Mouse (Mus musculus) brain, embryonic 18.5 days (tissue): ENCODE results near the gene Lima1.
"Not testable (repeated sequence)": the region's sequence is repeated elsewhere in the genome, so short reads cannot be mapped to it uniquely, and the experiment has no call there.

ENCODE experiments used
- DNase-seq: peaks from one replicate; pipeline ENCODE4 v3.0.0-alpha.2; 2012; ENCODE audit warnings: low read depth, low spot score

Gene Lima1

DNA sequence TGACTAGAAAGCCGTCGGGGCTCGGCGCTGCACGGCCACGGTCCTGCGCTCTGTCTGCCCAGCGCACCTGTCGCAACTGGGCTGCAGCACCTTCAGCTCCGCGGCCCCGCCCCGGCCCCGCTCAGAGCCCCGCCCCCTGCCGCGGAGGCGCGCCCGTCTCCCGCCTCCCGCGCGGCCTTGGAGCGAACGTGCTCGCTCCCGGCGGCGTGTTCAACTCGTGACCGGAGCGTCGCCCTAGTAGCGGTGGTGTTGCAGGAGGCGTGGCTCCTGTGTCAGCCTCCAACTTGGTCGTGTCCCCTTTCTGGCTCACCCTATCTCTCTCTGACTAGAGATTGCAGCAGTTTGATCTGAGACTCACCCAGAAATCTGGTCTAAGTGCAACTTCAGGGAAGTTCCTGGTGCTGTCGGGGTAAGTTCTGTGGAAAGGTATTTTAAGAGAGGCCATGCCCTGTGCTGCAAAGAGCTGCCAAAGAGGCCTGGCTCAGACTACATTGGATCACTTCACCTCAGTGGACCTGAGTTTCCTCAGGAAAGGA, at the start of gene Lima1:
TSS of gene Lima1 (minus strand) at position 123 of the 536 bp plus-strand sequence.
- peak; percentile 73 for DNase-seq

DNA sequence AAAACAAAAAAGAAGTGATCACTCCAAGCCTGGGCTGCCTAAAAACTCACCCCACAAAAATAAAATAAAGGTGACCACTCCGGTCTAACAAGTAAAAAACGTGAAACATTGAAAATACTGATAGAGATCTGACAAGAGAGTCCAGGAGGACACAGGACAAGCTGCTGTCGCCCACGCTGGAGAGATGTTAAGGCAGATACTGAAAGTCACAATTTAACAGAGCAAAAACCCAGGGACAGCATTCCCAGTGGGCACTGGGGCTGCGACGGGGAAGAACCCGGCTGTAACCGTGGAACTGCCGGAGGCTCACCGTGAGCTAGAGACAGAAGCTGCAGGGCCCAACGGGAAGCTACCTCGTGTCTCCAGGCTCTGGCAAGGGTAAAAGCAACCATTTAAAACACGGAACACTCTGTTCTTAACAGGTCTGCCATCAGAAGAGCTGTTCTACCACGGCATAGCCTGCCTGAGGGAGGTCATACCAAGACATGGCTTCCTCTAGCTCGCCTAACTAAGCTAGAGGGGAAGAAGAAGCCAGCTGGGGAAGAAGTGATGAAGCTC, 44.4 kb upstream of the Lima1 start:
- no peak for DNase-seq

DNA sequence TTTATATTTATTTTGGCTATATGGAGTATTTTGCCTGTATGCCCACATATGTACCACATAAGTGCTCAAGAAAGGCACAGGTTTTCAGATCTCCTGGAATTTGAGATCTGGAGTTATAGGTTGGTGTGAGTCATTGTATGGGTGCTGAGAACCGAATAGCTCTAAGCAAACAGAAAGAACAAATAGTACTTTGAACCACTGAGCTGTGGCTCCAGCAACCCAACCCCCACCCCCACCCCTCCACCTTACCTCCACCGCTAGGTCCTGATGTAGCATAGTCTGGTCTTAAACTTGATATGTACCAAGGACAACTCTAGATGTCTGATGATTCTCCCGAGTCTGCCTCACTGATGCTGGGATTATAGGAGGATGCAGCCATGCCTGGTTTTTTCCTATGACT, 42.0 kb upstream of the Lima1 start:
- DNase-seq: no peak

DNA sequence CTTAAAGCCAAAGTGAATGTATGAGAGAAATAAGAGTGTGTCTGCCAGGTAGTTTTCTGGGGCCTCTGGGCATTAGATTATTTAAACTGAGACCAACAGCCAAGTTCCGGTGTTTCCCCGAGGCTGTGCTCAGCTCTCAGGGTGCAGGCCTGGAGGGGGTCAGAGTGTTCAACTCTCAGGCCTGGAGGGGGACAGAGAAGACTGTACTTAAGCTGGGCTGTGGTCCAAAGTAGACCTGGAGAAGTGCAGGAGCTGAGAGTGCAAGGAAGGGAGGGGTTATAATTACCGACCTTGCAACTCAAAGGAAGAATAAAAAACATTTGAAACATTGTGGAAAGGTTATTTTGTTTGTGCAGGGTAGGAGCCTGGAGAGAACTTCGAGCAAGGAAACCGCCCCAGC, 39.4 kb upstream of the Lima1 start:
- no peak for DNase-seq

DNA sequence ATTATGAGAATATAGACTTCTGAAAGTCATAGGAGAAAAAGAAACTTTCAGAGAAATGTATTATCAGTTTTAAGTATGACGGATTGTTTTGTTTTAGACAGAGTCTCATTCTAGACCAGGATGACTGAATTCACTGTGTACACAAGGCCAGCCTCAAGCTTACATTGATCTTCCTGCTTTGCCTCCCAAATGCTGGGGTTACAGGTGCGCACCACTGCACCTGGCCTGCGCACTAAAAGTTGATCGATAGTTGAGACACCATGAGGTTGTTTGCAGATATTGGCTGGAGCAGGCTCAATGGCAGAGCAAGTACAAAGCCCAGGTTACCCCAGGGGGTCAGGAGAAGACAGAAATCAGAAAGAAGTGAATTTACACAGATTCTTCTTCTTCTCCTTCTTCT, 36.5 kb upstream of the Lima1 start:
- no peak for DNase-seq

DNA sequence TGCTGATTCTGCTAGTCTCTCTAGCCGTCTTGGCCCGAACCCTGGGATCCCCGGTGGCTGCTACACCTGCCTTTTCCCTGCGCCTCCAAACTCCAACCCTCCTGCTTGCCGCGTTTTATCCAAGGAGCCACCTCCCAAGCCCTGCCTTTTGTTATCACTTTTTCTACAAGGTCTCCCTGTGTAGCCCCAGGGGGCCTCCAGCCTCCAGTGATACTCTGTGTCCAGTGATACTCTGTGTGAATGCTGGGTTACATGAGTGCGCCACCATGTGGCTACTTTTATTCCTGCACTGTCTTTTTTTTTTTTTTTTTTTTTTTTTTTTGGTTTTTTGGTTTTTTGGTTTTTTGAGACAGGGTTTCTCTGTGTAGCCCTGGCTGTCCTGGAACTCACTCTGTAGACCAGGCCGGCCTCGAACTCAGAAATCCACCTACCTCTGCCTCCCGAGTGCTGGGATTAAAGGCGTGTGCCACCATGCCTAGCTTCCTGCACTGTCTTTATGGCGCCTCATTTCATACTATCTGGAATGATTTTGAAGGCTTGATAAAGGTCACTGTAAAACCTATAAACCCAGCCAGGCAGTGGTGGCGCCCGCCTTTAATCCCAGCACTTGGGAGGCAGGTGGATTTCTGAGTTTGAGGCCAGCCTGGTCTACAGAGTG, 34.2 kb upstream of the Lima1 start:
- not testable (repeated sequence) for DNase-seq

DNA sequence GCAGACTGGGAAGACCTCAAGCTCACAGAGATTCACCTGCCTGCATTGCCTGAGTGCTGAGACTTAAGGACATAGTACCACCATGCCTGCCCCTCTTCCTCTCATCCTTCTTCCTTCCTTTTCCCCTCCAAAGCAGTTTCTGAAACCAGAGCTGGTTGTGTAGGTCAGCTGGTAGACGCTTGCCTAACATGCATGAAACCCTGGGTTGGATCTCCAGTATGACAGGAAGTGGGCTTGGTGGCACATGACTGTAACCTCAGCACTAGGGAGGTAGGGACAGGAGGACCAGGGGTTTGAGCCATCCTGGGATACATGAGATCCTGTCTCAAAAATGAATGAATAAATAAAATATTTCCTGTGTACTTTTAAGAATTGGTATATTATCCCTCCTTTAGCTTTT, 32.3 kb upstream of the Lima1 start:
- DNase-seq: no peak

DNA sequence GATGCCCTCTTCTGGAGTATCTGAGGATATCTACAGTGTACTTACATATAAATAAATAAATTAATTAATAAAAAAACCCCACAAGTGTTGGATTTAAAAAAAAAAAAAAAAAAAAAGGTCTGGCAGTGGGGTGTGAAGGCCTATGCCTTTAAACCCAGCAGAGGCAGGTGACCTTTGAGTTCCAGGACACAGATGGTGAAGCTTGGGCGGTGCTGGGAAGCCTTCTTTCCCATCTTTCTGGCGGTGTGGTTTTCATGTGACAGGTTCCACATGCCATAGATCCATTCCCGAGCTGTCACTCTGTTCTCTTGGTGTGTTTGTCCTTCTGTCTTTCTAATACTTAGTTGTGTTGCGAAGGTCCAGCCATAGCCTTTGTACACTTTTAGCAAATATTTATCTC, 31.8 kb upstream of the Lima1 start:
- DNase-seq: no peak

DNA sequence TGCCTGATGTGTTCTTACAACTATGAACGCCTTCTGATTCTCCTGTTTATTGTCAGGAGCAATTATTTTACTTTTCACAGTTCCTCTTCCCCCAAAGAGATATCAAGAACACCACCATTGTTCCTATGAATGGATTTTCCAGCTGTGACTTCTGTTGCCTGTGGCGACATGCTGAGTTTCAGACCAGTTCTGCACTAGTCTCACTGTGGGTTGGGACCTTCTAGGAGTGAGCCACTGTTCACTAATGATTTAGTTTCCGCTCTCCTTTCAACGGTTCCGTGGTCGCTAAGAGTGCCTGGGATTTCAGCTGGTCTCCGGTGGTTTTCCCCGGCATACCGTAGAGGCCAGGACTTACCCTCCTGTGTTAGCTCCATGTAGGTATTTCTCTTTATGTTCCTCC, 29.6 kb upstream of the Lima1 start:
- DNase-seq: no peak

DNA sequence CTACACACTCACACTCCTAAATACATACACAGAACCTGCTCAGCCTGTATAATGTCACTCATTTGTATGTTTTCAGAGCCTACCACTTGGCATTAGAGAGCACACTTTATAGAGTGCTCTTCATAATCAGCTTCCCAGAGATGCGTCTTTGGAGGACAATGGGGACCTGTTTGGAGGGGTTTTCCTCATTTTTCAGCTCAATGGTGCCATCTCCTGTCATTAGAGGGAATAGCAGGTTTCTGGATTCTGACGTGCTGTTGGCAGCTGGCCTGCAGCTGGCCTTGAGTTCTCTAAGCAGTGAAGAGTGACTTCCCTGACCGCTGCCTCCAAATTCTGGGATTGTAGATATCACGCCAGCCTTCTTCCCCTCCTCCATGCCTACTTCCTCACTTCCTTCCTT, 29.1 kb upstream of the Lima1 start:
- DNase-seq: peak; percentile 64

DNA sequence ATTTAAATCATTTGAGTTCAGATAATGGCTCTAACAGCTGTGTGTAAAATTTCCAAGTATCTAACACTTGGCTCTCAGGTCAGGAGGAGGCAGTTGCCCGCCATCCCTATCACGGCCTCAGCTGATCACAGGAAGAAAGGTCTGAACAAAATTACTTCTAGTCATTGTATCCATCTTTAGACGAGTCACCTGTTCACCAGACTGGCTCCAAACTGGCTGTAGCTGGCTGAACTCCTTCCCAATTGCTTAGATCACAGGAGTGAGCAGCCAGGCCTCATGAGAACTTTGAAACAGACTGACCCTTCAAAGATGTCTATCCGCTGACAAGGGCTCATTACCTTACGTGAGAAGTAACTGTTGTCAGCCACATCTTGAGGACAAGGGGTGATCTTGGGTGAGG, 28.0 kb upstream of the Lima1 start:
- no peak for DNase-seq

DNA sequence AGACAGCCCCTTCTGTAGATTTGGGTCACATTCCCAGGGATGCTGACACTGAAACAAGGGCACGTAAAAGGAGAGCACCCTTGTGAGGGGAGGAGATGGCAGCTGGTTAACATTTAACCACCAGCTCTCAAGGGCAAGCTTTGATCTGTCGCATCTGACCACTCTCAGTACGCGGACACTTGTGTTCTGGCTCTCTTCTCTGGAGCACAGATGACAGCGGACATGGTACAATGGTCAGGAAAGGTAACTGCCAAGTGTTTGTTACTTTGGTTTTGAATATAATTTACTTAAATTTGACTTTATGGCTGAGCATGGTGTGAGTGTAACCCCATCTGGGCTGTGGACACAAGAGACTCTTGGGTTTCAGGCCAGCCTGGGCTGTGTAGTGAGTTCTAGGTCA, 27.5 kb upstream of the Lima1 start:
- no peak for DNase-seq

DNA sequence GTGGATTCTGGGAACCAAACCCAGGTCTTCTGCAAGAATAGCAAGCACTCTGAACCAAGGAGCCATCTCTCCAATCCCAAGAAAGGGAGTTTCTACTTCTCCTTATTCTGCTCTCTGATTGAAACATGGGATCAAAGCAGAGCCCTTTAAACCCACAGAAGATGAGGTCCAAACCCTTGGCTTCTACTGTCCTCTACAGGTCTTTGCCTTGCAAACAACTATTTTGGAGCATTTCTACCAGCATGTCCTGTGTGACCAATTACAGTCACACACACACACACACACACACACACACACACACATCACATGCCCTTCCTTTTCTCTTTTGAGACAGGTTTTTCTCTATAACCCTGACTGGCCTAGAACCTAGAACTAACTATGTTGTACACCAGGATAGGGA, 21.4 kb upstream of the Lima1 start:
- no peak for DNase-seq

DNA sequence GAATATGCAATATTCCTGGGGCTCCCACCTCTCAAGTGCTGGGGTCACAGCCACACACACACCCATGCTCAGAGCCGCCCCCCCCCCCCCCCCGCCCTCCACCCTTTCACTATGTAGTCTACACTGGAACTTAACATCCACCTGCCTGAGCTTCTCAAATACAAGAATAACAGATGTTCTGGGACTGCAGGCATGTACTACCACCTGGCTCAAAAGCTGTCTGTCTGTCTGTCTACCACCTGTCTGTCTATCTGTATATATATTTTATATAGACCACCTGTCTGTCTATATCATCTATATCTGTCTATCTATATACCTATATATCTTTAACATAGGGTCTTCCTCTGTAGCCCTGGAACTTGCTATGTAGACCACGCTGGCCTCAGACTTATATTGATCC, 16.1 kb upstream of the Lima1 start:
- no peak for DNase-seq

DNA sequence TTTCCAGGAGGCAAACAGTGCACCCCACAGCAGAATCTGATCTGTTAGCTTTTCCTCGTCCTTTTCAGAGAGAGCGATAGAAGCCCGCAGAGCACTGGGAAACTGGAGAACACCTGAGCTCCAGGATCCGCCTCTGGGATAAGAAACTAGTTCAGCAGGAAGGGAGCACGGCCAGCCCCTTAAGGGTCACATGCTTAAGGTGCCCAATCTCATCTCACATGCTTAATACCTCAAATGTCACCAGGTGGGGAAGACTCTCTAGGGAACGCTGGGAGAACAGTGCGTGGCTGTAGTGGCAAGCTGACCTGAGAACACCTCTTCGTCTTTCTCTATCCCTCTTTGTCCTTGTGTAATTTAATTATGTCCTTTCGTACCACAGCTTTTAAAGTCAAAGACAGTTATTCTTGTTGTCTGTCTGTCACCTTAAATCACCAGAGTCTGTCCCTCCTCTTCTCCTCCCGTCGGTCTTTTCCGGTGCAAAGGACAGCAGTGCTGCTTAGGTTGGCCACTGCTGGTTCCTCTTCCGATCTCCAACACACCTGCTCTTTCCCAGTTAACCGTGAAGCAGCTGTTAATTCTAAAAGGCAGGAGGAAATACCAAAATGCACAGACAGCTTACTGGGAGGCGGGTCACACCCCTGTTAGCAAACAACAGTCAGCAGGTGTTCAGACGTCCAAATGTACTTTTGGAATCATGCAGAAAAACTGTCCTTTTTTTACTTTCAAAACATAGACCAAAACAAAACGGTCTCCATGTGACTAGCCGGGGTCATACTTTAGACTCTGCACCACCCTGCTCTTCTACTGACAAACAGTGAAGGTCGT, 15.4 kb upstream of the Lima1 start:
- no peak for DNase-seq

DNA sequence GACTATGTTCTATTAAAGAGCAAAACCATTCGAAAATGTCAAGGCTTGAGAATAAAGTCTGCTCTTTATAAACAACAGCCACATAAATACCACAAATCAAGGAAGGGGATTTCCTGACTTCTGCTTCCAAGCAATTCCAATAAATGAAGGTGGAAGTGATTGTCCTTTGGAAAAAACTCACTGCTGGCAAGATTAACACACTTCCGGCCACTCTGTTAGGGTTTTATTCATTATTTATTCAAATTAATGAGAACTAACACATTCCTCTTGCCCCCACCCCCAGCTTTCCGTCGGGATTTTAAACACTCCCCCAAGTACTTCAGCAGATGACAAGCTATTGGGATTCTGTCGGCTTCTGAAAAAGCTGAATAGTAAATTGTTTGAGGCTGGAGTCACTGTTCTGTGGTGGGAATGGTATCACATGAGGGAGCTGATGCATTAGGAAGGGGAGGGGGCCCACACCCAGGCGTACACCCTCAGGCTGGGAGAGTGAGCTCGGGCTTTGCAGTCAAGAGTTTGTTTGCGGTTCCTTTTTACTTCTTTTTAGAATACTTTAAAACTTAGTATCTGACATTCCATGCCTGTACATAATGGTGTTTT, 14.1 kb upstream of the Lima1 start:
- DNase-seq: no peak

DNA sequence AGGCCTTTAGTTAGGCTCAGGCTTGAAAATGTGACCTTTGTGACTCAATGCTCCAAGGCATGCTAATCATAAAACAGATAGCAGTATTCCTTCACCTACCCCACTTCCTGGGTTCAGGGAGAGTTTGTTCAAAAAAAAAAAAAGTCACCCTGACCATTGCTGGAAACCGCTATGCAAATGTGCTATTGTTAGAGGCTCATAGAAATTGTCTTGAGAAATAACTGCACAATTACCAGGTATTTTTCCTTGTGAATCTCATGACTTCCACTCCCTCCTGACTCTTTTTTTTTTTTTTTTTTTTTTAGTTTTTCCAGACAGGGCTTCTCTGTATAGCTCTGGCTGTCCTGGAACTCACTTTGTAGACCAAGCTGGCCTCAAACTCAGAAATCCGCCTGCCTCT, 11.9 kb upstream of the Lima1 start:
- DNase-seq: not testable (repeated sequence)

DNA sequence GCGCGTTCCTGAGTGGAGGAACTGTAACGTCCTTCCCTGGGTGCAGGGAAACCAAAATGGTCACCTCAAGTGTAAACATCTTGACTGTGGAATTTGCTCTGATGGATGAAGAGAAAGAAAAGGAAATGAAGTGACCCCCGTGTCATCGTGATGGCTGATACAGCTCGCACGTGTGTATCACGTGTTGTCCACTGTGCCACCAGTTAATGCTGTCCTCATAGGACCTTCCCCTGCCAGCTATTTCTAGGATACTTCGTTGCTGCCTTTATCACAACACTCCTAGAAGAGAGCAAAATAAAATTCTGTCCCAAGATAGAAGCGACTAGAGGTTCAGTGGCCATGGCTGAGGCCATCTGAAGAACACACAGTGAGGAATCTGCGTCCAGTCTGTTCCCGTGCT, 8.8 kb upstream of the Lima1 start:
- DNase-seq: no peak

DNA sequence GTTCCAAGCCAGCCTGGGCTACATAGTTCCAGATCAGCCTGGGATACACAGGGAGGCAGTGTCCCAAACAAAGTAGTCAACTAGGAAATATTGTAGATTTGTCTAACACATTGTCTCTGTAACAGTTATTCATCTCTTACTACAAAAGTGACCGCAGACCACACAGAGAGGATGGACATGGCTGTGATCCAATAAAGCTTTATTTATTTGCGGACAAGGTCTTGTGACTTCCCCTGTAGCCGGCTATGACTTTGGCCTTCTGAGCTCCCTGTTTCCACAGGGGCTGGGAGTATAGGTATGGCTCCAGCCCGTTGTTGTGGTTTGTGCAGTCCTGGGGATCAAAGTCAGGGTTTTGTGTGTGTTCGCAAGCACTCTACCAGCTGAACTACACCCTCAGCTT, 3.3 kb upstream of the Lima1 start:
- DNase-seq: no peak

DNA sequence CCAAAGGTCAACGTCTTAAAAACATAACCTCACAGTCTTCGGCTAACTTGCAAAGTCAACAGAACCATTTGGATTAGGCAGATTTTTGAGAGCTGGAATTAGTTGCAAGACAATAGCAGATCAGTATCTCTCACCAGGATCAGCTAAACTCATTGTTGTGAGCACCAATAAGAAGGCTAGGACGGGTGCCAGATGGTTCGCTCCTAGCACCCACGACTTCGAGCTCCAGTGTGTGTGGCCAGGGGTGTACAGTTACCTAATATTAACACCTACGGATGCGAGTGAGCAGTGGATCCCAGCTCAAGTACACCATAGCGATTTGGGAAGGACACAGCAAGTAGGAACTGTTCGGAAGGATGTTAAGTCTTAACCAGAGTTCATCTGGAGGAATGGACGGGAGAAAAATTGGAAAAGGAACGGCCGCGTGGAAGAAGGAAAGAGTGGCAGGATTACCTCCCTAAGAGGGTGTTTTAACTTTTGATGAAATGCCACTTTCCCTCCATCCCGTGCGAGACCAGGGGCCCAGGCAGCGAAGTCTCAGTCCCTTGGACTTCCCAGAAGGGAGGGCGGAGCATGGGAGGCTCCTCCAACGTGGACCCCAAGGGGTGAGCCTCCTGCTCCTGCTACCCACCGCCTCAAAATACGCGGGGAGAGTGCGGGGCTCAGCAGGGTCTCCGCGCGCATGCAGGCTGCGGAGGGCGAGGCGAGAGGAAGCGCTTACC, 483 bp downstream of the Lima1 start:
- no peak for DNase-seq

DNA sequence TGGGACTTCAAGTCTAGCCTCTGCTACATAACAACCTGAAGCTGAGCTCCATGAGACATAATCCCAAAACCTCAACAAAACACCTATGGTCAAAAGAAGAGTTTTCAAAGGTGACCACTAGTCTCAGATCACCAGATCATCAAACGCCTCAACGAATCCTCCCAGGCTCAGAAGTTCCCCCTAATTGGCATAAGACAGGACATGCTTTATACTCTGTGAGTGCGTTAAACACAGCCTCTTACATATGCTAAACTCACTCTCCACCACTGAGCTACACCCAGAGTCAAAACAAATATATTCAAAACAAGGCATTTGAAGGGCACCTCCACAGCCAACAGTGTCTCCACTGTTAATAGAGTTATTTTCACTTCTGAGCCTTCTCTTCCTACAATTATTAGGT, 2.7 kb downstream of the Lima1 start:
- no peak for DNase-seq

DNA sequence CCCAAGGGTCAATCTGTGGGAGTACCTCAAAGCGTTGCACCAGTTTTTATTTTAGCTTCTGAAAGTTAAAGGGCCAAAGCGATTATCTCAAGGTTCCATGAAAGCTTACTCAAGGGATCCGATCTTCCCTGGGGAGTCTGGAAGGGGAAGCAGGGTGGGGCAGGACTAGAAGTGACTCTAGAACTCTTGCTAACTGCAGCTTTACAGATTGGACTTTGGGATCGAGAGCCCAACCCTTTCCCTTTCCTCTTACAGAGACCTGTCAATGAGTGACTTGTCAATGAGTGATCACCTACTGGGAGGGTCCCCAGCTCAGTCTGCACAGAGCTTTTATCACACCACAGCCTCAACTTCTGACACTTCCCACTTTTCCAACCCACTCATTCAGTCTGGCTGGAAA, 7.6 kb downstream of the Lima1 start:
- no peak for DNase-seq
